Mouse (Mus musculus): ENCODE data around the gene Arhgap33. TPM values are rescaled to one million over a fixed set of nuclear protein-coding genes. Genes with fewer than 3 reads are reported as not detected.

The Arhgap33 gene
- polyA plus RNA-seq, 1 experiment from 2014 or later = 4.0 TPM

- Histone ChIP-seq H3K4me1 (peaks cover 30% of the 10 kb centered on the region), H3K9ac (peak overlapping the region; percentile 76), H3K27me3 (replicated peaks) (no peaks in the 10 kb centered on the region), H3K4me2 (peak overlapping the region; percentile 99), H3K9me3 (replicated peaks) (no peaks in the 10 kb centered on the region), H3K4me3 (peak overlapping the region; percentile 72), H3K36me3 (peaks cover 42% of the 10 kb centered on the region), H3K27ac (peak overlapping the region; percentile 92)
- WGBS (ENCODE audit: insufficient replicate concordance) = under 1% methylated on average over 10 of the region's 10 CpGs
- ATAC-seq = peak; percentile 49
These were observed 16.7 kb upstream of the Arhgap33 start for GRCm38 (mm10) chr7:30551445-30552101.

- H3K27me3 ChIP-seq (replicated peaks) = no peaks in the 10 kb centered on the region
- H3K36me3 ChIP-seq = peaks cover 42% of the 10 kb centered on the region
- H3K27ac ChIP-seq = no peak overlapping the region
- 95% methylated on average over 1 of the region's 1 CpGs for WGBS (ENCODE audit: insufficient replicate concordance)
- H3K9me3 ChIP-seq (replicated peaks) = no peaks in the 10 kb centered on the region
- ATAC-seq = no peak
- H3K4me1 ChIP-seq = peaks cover 30% of the 10 kb centered on the region
- no peak overlapping the region for H3K4me3 ChIP-seq
- no peak overlapping the region for H3K9ac ChIP-seq
- 0 out of 2 replicates have a peak overlapping the region, but pooled peaks have one; percentile 99 for H3K4me2 ChIP-seq
These were observed 15.7 kb upstream of the Arhgap33 start for GRCm38 (mm10) chr7:30550603-30551002.

- ATAC-seq = no peak
- Histone ChIP-seq H3K27ac (no peak overlapping the region), H3K27me3 (replicated peaks) (no peaks in the 10 kb centered on the region), H3K9ac (no peak overlapping the region), H3K9me3 (replicated peaks) (no peaks in the 10 kb centered on the region), H3K4me1 (peaks cover 31% of the 10 kb centered on the region), H3K36me3 (peaks cover 39% of the 10 kb centered on the region), H3K4me2 (no peak overlapping the region), H3K4me3 (no peak overlapping the region)
- WGBS (ENCODE audit: insufficient replicate concordance) = 78% methylated on average over 2 of the region's 2 CpGs
These were observed 15.0 kb upstream of the Arhgap33 start for GRCm38 (mm10) chr7:30549880-30550279.

GRCm38 (mm10) chr7:30544327-30544726, 9.5 kb upstream of the Arhgap33 start:
- no peak; the same call in 1 of the 2 replicates for ATAC-seq
- H3K9me3 ChIP-seq (replicated peaks) = no peaks in the 10 kb centered on the region
- H3K4me3 ChIP-seq = no peak overlapping the region
- H3K9ac ChIP-seq = no peak overlapping the region
- 46% methylated on average over 2 of the region's 2 CpGs for WGBS (ENCODE audit: insufficient replicate concordance)
- no peaks in the 10 kb centered on the region for H3K27me3 ChIP-seq (replicated peaks)
- 0 out of 2 replicates have a peak overlapping the region, but pooled peaks have one; percentile 7 for H3K27ac ChIP-seq
- peaks cover 63% of the 10 kb centered on the region for H3K36me3 ChIP-seq
- H3K4me2 ChIP-seq = no peak overlapping the region
- H3K4me1 ChIP-seq = peaks cover 11% of the 10 kb centered on the region

GRCm38 (mm10) chr7:30540572-30540971, 5.7 kb upstream of the Arhgap33 start:
- no peak overlapping the region for H3K9ac ChIP-seq
- no peak overlapping the region for H3K4me3 ChIP-seq
- no peak overlapping the region for H3K4me2 ChIP-seq
- no peak for ATAC-seq
- no peaks in the 10 kb centered on the region for H3K9me3 ChIP-seq (replicated peaks)
- no peaks in the 10 kb centered on the region for H3K27me3 ChIP-seq (replicated peaks)
- H3K36me3 ChIP-seq = peaks cover 43% of the 10 kb centered on the region
- H3K4me1 ChIP-seq = peaks cover 17% of the 10 kb centered on the region
- no peak overlapping the region for H3K27ac ChIP-seq
- WGBS (ENCODE audit: insufficient replicate concordance) = 83% methylated on average over 7 of the region's 7 CpGs

- peak overlapping the region; percentile 99 for H3K4me2 ChIP-seq
- no peaks in the 10 kb centered on the region for H3K27me3 ChIP-seq (replicated peaks)
- peaks cover 40% of the 10 kb centered on the region for H3K36me3 ChIP-seq
- peak overlapping the region; percentile 83 for H3K27ac ChIP-seq
- peak; percentile 1; the same call in 1 of the 2 replicates for ATAC-seq
- H3K9me3 ChIP-seq (replicated peaks) = no peaks in the 10 kb centered on the region
- peak overlapping the region; percentile 77 for H3K4me3 ChIP-seq
- peaks cover 43% of the 10 kb centered on the region for H3K4me1 ChIP-seq
- peak overlapping the region; percentile 83 for H3K9ac ChIP-seq
- 12% methylated on average over 25 of the region's 26 CpGs for WGBS (ENCODE audit: insufficient replicate concordance)
These were observed 773 bp downstream of the Arhgap33 start for GRCm38 (mm10) chr7:30533941-30534632.

GRCm38 (mm10) chr7:30532931-30533330, 1.9 kb downstream of the Arhgap33 start:
- Histone ChIP-seq H3K9me3 (replicated peaks) (no peaks in the 10 kb centered on the region), H3K4me2 (peak overlapping the region; percentile 19; the same call in 1 of the 2 replicates), H3K36me3 (peaks cover 49% of the 10 kb centered on the region), H3K4me3 (no peak overlapping the region), H3K27me3 (replicated peaks) (no peaks in the 10 kb centered on the region), H3K4me1 (peaks cover 43% of the 10 kb centered on the region), H3K9ac (no peak overlapping the region), H3K27ac (no peak overlapping the region)
- WGBS (ENCODE audit: insufficient replicate concordance) = 61% methylated on average over 8 of the region's 8 CpGs
- no peak for ATAC-seq

GRCm38 (mm10) chr7:30531291-30531815, 3.5 kb downstream of the Arhgap33 start:
- H3K9me3 ChIP-seq (replicated peaks) = no peaks in the 10 kb centered on the region
- 73% methylated on average over 9 of the region's 9 CpGs for WGBS (ENCODE audit: insufficient replicate concordance)
- H3K27me3 ChIP-seq (replicated peaks) = no peaks in the 10 kb centered on the region
- H3K9ac ChIP-seq = no peak overlapping the region
- H3K4me3 ChIP-seq = no peak overlapping the region
- no peak overlapping the region for H3K4me2 ChIP-seq
- H3K27ac ChIP-seq = no peak overlapping the region
- ATAC-seq = no peak
- peaks cover 65% of the 10 kb centered on the region for H3K36me3 ChIP-seq
- H3K4me1 ChIP-seq = peaks cover 44% of the 10 kb centered on the region

- Histone ChIP-seq H3K36me3 (peaks cover 87% of the 10 kb centered on the region), H3K27me3 (replicated peaks) (no peaks in the 10 kb centered on the region), H3K9ac (no peak overlapping the region), H3K4me1 (peaks cover 16% of the 10 kb centered on the region), H3K9me3 (replicated peaks) (no peaks in the 10 kb centered on the region), H3K27ac (no peak overlapping the region), H3K4me3 (no peak overlapping the region), H3K4me2 (no peak overlapping the region)
- no peak for ATAC-seq
- WGBS (ENCODE audit: insufficient replicate concordance) = 78% methylated on average over 14 of the region's 14 CpGs
These were observed 7.9 kb downstream of the Arhgap33 start for GRCm38 (mm10) chr7:30526981-30527380.

GRCm38 (mm10) chr7:30526399-30526798, 8.5 kb downstream of the Arhgap33 start:
- no peaks in the 10 kb centered on the region for H3K27me3 ChIP-seq (replicated peaks)
- peaks cover 10% of the 10 kb centered on the region for H3K4me1 ChIP-seq
- H3K9me3 ChIP-seq (replicated peaks) = no peaks in the 10 kb centered on the region
- no peak overlapping the region for H3K4me3 ChIP-seq
- ATAC-seq = no peak
- no peak overlapping the region for H3K9ac ChIP-seq
- H3K27ac ChIP-seq = no peak overlapping the region
- WGBS (ENCODE audit: insufficient replicate concordance) = 54% methylated on average over 17 of the region's 17 CpGs
- no peak overlapping the region; the same call in 1 of the 2 replicates for H3K4me2 ChIP-seq
- peaks cover 81% of the 10 kb centered on the region for H3K36me3 ChIP-seq

GRCm38 (mm10) chr7:30525954-30526353, 8.9 kb downstream of the Arhgap33 start:
- Histone ChIP-seq H3K27ac (no peak overlapping the region), H3K9me3 (replicated peaks) (no peaks in the 10 kb centered on the region), H3K27me3 (replicated peaks) (no peaks in the 10 kb centered on the region), H3K36me3 (peaks cover 77% of the 10 kb centered on the region), H3K4me3 (no peak overlapping the region), H3K9ac (no peak overlapping the region), H3K4me1 (peaks cover 6% of the 10 kb centered on the region; the same call in 1 of the 2 replicates), H3K4me2 (no peak overlapping the region)
- no peak for ATAC-seq
- 48% methylated on average over 10 of the region's 10 CpGs for whole genome bisulfite sequencing (ENCODE audit: insufficient replicate concordance)

- H3K27me3 ChIP-seq (replicated peaks) = 0 out of 2 replicates have a peak, but pooled peaks cover 3% of the 10 kb centered on the region
- ATAC-seq = no peak
- H3K27ac ChIP-seq = no peak overlapping the region
- no peak overlapping the region for H3K4me2 ChIP-seq
- H3K9ac ChIP-seq = no peak overlapping the region
- H3K4me3 ChIP-seq = no peak overlapping the region
- peaks cover 62% of the 10 kb centered on the region for H3K36me3 ChIP-seq
- no peaks in the 10 kb centered on the region for H3K9me3 ChIP-seq (replicated peaks)
- 80% methylated on average over 6 of the region's 6 CpGs for WGBS (ENCODE audit: insufficient replicate concordance)
- peaks cover 6% of the 10 kb centered on the region; the same call in 1 of the 2 replicates for H3K4me1 ChIP-seq
These were observed 10.4 kb downstream of the Arhgap33 start for GRCm38 (mm10) chr7:30524487-30524886.
